Mouse (Mus musculus) cerebellum, adult 2 months (tissue): ENCODE data around the gene Rnf31. TPM values are rescaled to one million over a fixed set of nuclear protein-coding genes. Genes with fewer than 3 reads are reported as not detected.
A peak's percentile ranks its signal among the peaks of the same experiment; 100 is the strongest.

ENCODE experiments used
- DNase-seq, 2 experiments: peaks; one replicate each; pipeline ENCODE4 v3.0.0; 2021
- H3K27ac ChIP-seq: fragments of 200-500 bp; 2 replicates; pipeline ENCODE4 v1.5.1; 2012; ENCODE audit warnings: low read length, control low read depth, inconsistent platforms; ENCODE audit not compliant: insufficient read depth
- H3K27me3 ChIP-seq: fragments of 200-500 bp; 2 replicates; pipeline ENCODE4 v1.6.1; 2012; ENCODE audit warnings: inconsistent platforms, mild to moderate bottlenecking, low read length, moderate library complexity; ENCODE audit not compliant: control insufficient read depth, insufficient read depth
- H3K4me1 ChIP-seq: fragments of 200-500 bp; 2 replicates; pipeline ENCODE4 v1.6.1; 2011; ENCODE audit warnings: low read length; ENCODE audit not compliant: control insufficient read depth, insufficient read depth
- H3K4me3 ChIP-seq: fragments of 200-500 bp; replicated peaks from 2 replicates; pipeline ENCODE3; 2011; ENCODE audit warnings: mild to moderate bottlenecking, low read depth, low read length, control low read depth; ENCODE audit not compliant: insufficient read depth
- CTCF ChIP-seq: fragments of 200-500 bp; IDR thresholded peaks from 2 replicates; pipeline ENCODE4 v1.5.1; 2011; ENCODE audit warnings: low read depth, mild to moderate bottlenecking, control low read depth, low read length, moderate library complexity, borderline replicate concordance; ENCODE audit not compliant: insufficient read depth
- POLR2A ChIP-seq: fragments of 200-500 bp; IDR thresholded peaks from 2 replicates; pipeline ENCODE4 v1.6.1; 2011; ENCODE audit warnings: low read length, control low read depth, borderline replicate concordance; ENCODE audit not compliant: insufficient read depth
- WGBS: fragments of 180-500 bp; shearing (Covaris S2); methylation state at CpG from one replicate; pipeline ENCODE4 v1.1.7; 2018; 5-methylcytosine and 5-hydroxymethylcytosine counted together
- polyA plus RNA-seq: library from polyadenylated mRNA; depleted of rRNA; stranded (reverse); fragments of >200 nt; gene quantifications from 2 replicates; pipeline ENCODE4 v1.2.3, GENCODE M21; 2012

Rnf31 gene
- polyA plus RNA-seq, 1 experiment = 31.1 TPM

DNA sequence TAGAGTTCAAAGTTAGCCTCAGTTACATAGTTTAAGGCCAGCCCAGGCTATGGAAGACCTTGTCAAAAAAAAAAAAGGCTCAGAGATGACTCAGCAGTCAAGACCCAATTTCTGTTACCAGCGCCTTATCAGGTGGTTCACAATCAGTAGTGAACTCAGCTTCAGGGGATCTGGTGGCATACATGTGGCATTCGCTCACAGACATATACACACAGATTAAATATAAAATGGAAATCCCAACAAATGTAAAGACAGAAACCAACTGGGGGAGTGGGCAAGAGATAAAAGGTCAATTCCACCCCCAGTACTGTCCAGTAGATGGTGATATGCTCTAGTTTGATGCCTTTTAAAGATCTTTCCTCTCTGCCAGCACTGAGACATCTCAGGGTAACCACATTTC is 5.4 kb upstream of the Rnf31 start:
- TF ChIP-seq POLR2A = no peak
- no peak for TF ChIP-seq CTCF
- peaks cover 3% of the 10 kb centered on the region; the same call in 1 of the 2 replicates for H3K4me1 ChIP-seq
- WGBS = 97% methylated on average over 2 of the region's 2 CpGs

DNA sequence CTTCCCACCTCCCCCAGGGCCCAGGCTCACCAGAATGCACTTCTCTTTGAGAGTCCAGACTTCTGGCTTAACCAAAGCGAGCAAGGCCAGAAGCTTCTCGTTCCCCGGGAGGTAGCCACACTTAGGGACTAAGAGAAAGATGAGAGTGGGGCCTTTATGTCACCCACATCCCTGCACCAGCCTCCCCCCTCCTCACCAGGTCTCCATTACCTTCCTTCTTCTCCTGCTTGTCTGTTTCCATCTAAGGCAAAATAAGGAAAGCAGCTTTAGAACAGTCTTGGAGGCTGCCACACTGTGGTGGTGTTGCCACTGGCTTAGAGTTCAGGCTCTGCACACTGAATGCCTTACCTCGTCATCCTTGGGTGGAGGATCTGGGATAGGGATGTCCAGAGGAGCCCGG is 2.2 kb upstream of the Rnf31 start:
- TF ChIP-seq CTCF (no peak), POLR2A (no peak)
- H3K4me3 ChIP-seq = no peak overlapping the region
- no peak for DNase-seq
- 92% methylated on average over 5 of the region's 5 CpGs for WGBS
- H3K27me3 ChIP-seq = no peaks in the 10 kb centered on the region
- peaks cover 3% of the 10 kb centered on the region; the same call in 1 of the 2 replicates for H3K4me1 ChIP-seq
- H3K27ac ChIP-seq = no peak overlapping the region

More for the DNA sequence above, 5.4 kb upstream of the Rnf31 start:
- H3K27me3 ChIP-seq = no peaks in the 10 kb centered on the region
- no peak overlapping the region for H3K4me3 ChIP-seq
- DNase-seq = no peak
- no peak overlapping the region for H3K27ac ChIP-seq

DNA sequence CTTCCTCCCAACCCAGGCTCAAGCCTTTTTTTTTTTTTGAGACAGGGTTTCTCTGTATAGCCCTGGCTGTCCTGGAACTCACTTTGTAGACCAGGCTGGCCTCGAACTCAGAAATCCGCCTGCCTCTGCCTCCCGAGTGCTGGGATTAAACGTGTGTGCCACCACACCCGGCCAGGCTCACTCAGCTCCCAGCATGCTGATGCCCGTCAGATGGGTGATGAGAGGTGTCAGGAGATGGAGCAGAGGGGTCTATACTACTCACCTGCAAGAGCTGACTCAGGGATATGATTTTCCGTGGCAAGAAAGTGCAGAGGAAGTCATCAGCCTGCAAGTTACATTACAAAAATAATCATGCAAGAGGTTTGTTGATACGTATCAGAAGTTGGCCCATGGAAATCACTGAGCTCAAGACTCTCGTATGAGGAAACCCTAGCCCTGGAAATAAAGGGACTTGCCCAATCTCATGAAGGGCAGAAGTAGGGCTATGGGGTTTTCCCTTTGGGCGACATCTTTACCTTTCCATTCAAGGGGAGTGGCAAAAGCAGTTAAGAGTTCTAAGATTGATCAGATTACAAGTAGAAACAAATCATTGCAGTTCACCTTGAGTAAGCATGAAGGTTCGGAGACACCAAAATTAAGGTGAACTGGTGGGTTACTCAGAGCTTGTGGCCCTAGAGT is 1.6 kb upstream of the Rnf31 start:
- Histone ChIP-seq H3K27ac (no peak overlapping the region), H3K27me3 (no peaks in the 10 kb centered on the region), H3K4me3 (no peak overlapping the region), H3K4me1 (peaks cover 3% of the 10 kb centered on the region; the same call in 1 of the 2 replicates)
- no peak for TF ChIP-seq POLR2A
- TF ChIP-seq CTCF = no peak
- DNase-seq = no peak
- 84% methylated on average over 11 of the region's 11 CpGs for WGBS

DNA sequence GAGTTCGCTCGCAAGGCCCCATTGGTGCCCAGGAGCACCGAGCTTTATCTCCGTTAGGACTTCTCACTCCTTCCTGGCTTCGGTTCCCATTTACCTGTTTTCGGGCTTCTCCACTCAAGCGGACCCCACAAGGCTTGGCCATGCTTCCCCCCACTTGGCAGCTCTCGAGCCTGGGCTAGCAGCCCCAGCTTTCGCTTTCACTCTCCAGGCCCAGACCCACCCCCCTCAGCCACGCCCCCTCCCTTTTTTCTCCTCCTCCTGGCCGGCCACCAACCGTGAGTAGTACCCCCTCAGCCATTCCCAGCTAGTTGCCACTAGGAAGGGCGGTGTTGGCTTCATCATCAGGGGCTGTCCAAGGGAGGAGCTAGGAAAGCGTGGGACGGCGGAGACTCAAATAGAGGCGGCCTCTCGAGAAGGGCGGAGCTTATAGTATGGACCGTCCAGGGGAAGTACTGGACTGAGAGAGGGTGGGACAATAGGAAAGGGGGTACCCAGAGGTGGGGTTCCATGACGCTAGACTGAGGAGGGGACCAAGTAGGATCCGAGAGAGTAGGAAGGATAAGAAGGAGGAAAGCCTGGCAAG is 669 bp upstream of the Rnf31 start, which contains the start of gene Psme2:
TSS of gene Psme2 (minus strand) at position 366 of the 583 bp plus-strand sequence.
- no peaks in the 10 kb centered on the region for H3K27me3 ChIP-seq
- under 1% methylated on average over 21 of the region's 22 CpGs for WGBS
- peak within 1 kb of the TSS; percentile 89 for H3K4me3 ChIP-seq
- TF ChIP-seq CTCF (no peak), POLR2A (no peak)
- peak; percentile 82 to 87 for DNase-seq
- H3K4me1 ChIP-seq = no peaks in the 10 kb centered on the region
- H3K27ac ChIP-seq = peak within 1 kb of the TSS; percentile 70

DNA sequence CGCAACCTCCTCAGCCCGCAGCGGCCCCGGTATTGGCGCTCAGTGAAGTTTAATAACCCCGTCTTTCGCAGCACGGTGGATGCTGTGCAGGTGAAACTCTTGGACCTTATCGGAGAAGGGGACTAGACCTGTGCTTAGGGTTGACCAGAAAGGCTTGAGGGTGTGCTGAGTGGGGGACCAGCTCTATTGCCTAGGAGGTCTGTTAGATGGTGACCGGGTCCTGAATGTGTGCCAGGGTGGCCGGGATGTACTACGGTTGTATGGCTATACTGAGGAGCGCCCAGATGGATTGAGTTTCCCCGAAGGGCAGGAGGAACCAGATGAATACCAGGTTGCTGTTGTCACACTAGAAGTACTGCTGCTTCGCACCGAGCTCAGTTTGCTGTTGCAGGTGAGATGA is 718 bp downstream of the Rnf31 start:
- WGBS = 2% methylated on average over 16 of the region's 16 CpGs

DNA sequence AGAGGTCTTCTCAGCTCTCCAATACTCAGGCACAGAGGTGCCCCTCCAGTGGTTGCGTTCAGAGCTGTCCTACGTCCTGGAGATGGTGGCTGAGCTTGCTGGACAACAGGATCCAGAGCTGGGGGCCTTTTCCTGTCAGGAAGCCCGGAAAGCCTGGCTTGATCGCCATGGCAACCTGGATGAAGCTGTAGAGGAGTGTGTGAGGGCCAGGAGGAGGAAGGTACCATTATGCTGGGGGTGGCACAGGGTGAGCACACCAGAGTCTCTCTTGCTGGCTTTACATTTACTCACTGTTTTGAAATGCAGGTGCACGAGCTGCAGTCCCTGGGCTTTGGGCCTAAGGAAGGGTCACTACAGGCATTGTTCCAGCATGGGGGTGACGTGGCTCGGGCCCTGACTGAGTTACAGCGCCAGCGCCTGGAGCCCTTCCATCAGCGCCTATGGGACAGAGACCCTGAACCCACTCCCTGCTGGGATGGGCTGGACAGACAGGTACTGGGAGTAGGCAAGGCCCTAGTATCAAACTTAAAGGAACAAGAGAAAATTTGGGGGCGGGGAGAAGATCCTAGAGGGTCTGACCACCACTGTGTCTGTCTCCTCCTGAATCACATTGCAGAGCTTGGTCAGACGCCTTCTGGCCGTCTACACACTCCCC is 4.7 kb downstream of the Rnf31 start:
- no peaks in the 10 kb centered on the region for H3K4me1 ChIP-seq
- H3K27me3 ChIP-seq = no peaks in the 10 kb centered on the region
- H3K27ac ChIP-seq = no peak overlapping the region
- 39% methylated on average over 13 of the region's 13 CpGs for WGBS
- TF ChIP-seq POLR2A (no peak), CTCF (no peak)
- DNase-seq = no peak
- no peak overlapping the region for H3K4me3 ChIP-seq

More for the DNA sequence above, 718 bp downstream of the Rnf31 start:
- Histone ChIP-seq H3K4me1 (no peaks in the 10 kb centered on the region), H3K27ac (no peak overlapping the region), H3K27me3 (no peaks in the 10 kb centered on the region), H3K4me3 (peak overlapping the region; percentile 89)
- TF ChIP-seq POLR2A (no peak), CTCF (no peak)
- peak; percentile 37 to 42 for DNase-seq

DNA sequence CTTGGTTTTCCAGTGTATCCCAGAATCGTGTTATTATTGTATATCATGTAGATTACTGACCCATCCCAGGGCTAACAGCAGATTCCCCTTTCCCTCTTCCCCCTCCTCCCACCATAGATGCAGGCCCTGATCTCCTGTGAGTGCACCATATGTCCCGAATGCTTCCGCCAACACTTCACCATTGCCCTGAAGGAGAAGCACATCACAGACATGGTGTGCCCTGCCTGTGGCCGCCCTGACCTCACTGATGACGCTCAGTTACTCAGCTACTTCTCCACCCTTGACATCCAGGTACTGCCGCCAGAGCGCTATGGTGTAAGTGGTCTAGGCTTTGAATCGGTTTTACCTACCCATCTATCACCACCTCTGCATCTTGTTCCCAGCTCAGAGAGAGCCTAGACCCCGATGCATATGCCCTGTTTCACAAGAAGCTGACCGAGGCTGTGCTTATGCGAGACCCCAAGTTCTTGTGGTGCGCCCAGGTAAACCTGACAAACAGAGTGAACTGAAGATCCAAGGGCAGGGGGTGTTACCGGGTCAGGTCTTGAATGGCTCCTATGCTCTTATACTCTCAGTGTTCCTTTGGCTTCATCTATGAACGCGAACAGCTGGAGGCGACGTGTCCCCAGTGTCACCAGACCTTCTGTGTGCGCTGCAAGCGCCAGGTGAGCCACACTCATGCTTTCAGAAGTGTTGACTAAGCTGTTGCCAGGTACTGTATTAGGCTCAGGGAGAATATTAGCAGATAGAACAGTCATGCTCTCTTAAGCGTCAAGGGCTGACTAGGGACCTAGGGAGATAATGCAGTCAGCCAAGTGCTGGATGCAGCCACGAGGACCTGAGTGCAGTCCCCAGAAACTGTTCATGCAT is 7.2 kb downstream of the Rnf31 start:
- no peak for TF ChIP-seq POLR2A
- no peak for TF ChIP-seq CTCF
- Histone ChIP-seq H3K4me1 (0 out of 2 replicates have a peak, but pooled peaks cover 3% of the 10 kb centered on the region), H3K27me3 (no peaks in the 10 kb centered on the region), H3K27ac (no peak overlapping the region), H3K4me3 (no peak overlapping the region)
- 88% methylated on average over 21 of the region's 21 CpGs for WGBS
- no peak for DNase-seq
